Mouse (Mus musculus): ENCODE results near the gene Gga2.

The Gga2 gene

DNA sequence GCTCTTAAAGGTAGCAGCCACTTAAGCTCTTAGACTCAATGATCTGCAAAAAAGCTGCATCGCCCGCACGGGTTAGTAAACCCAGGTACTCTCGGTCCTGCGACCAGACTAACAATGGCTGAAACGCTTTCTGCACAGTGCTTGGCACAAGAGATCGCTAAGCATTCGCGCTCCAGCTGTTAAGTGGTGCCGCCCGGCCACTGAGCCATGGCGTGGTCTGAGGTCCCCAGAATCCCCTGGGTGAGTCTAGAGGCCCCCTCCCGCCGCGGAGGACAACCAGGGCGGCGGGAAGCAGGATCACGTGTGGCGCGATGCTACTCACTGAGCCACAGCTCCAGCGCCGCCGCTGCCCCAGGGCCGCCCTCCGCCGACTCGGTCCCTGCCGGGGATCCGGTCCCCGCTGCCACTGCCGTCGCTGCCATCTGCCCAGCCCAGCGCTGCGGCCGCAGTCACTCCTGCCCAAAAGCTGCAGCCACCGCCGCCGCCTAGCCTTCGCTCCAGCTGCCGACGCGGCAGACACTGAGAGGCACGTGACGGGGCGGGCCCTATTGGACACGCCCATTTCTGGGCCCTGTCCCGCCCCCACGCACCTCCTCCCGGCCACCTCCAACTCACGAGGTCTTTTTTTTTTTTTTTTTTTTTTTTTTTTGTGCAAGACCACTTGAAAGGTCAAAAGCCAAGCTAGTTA, at the start of gene Gga2:
TSS of gene Gga2 (minus strand) at position 556 of the 688 bp plus-strand sequence.
- DNase-seq = peak; percentile 88

DNA sequence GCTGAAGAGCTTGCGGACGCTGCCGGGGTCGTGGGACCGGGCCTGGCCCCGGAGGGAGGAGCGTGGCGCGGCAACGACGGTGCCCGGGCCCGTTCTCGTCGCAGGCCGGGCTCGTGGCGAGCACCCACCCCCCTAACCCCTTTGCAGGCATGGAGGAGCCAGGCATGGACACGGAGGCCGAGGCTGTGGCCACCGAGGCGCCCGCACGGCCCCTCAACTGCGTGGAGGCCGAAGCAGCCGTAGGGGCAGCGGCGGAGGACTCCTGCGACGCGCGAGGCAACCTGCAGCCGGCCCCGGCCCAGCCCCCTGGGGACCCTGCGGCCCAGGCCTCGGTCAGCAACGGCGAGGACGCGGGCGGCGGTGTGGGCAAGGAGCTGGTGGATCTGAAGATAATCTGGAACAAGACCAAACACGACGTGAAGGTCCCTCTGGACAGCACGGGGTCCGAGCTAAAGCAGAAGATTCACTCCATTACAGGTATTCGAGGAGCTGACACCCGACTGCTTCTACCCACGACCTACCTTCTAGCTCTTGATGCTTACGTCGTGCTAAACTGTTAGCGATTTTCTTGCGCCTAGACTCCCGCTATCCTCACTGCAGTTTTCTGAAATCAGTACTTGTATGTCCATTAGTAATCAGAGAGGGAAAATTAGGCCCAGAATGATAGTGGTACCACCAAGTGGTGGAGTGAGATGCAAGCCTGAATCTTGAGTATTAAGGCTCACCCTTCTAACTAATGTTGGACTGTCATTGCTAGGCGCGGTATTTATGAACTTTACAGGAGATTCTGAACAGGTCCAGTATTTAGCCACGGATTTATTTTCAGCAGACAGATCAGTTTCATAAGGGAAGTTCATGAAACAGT, 46.7 kb upstream of the Gga2 start:
- DNase-seq = no peak

DNA sequence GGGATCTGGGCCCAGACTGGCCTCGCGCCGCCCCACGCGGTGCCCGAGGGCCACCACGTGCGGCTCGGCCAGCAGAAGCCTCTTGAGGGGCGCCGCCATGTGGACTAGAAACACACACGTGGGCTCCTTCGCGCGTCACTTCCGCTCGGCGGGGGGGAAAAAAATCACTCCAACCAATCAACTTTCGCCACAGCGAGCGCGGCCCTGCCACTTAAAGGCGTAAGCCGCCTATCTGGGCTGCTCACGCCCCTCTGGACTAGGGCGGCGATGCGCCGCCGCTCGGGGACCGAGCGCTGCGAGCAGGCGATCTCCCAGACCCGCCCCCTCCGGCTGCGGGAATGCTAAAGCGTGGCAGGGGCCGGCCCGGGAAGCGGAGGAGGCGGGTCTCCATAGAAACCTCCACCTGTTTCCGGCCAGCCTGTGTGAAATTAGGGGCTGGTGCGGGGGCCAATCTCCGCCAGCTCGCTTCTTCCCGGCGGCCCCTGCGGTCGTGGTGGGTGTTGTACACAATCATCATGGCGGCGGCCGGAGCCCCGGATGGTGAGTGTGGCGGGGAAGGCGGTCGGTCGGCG, 46.0 kb upstream of the Gga2 start, which contains the start of the genes Ubfd1 and Ears2:
TSS of gene Ubfd1 (plus strand) at position 231 of the 572 bp plus-strand sequence.
TSS of gene Ears2 (minus strand) at position 319 of the 572 bp plus-strand sequence.
- DNase-seq = peak; percentile 91

DNA sequence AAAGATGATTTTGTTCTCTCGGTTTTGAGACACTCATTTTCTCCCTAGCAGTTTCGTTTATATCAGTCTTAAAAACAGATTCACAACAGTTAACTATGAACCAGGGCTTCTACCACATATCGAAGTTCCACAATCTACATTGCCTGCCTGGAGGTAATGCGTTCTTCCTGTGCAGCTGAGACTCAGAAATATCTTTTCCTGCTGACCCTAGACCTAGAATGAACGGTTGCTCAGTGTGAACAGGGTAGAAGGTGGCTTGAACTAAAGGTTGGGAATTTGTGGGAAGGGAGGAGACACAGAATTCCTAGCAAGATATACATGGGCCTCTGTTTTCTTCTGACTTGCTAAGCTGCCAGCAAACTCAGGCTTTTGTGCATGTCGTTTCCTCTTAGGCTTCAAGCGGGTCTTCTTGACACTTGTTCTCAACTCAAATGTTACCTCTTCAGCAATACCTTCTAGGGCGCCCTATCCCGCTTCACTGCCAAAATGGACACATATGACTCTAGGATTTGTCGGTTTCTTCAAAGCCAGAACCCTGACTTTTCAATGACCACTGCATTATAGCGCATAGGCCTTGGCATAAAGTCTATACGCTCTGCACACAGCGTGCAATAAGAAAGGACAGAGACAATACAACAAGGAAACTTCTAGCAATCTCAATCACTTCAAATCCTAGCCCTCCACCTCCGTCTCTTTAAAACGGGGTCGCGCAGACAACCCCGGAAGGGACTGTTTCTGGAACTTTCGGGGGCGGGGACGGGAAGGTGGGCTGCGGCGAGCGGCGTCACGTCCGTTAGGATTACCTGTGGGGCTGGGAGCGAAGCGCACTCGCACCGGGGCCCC, 45.3 kb upstream of the Gga2 start:
- no peak for DNase-seq

DNA sequence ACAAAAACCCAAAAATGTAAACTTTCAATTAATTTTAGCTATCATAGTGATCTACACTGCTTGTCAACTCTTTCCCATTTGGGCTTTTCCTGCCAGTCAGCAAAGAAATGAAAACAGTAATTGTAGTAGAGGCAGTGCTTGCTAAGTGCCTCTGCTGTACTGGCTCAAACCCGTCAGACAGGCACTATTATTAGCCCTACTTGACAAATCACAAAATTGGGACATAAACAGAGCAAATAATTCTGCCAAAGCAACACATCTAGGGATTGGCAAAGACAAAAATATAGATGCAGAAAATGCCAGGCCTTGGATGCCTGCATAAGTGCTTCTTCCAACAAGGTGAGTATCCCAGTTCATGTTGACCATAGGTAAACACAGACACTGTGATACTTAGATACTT, 44.6 kb upstream of the Gga2 start:
- no peak for DNase-seq

DNA sequence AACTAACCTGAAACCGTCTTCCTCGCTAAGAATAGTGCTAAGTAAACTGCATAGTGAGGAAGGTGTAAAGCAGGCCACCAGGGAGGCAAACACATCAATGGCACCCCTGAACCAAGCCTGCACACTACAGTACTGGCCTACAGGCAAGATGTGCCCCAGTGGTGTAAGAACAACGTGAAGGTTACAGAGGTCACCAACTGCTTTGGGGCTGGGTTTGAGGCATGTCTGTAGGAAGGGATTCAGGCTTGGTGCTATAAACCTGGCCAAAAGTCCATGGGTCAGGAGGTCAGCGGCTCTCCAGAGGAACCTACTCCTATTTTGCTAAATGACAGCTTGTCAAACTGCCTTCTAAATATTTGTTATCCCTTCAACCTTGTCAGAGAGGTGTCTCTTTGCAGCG, 35.6 kb upstream of the Gga2 start:
- no peak for DNase-seq

DNA sequence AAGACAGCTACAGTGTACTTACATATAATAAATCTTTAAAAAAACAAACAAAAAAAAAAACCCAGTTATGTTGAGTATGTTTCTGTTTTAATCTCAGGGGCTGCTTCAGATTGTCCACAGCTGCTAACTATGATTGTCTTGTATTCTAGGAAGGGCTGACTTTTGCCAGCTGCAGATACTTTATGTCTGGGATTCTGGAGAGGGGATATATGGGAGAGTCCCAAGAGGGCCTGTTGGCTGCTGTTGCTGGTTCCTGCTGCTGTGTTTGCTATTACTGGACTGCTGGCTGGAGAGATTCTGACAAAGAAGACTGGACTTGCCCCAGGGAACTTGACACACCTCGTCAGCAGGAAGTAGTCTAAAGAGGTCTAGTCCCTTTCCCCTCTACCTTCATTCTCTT, 29.8 kb upstream of the Gga2 start:
- DNase-seq = no peak

DNA sequence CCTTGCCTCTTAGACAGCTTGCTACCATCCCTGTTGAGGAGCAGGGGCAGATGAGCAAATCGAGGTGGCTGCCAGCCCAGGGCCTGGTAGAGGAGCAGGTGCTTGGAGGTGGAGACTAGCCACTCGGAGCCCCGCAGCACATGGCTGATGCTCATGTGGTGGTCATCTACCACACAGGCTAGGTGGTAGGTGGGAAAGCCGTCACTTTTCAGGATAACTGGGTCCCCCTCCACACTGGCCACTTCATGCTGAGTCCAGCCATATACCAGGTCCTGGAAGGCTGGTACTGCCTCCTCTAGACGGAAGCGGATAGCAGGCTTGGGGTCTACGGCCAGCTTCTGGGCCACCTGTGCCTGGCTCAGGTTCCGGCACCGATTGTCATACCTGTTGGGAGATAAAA, 27.2 kb upstream of the Gga2 start:
- DNase-seq = no peak

DNA sequence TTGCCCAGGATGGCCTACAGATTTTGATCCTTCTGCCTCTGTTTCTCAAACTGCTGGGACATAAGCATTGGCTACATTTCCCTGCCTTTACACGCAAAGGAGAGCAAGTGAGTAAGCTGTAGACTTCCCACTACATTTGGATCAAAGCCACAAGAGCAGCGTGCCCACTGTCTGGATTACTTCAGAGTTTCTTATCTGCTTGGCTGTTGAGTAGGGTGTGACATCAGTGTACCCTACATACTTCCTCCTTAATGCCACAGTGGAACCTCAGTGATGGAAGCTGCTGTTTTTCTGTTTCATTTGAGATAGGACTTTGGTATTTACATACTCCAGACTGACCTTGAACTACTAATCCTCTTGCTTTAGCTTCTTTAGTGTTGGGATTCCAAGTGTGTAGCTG, 25.8 kb upstream of the Gga2 start:
- no peak for DNase-seq

DNA sequence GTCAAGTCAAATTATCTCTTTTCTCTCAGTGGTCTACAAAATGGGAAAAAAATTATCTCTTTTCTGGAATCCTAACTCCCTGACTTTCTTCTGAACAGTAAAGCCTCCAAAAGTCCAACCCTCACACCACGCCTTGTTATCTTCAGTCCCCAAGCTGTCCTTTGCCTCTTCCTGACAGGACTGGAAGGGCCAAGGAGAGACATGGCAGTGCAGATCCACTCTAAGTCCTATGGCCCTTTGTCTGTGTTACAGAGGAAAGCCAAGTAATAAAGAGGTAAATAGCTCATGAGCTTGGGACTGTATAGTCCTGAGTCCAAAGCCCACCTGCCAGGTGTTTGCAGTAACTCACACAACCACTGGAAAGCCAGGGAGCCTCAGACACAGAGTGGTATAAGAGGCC, 24.7 kb upstream of the Gga2 start:
- DNase-seq = no peak

DNA sequence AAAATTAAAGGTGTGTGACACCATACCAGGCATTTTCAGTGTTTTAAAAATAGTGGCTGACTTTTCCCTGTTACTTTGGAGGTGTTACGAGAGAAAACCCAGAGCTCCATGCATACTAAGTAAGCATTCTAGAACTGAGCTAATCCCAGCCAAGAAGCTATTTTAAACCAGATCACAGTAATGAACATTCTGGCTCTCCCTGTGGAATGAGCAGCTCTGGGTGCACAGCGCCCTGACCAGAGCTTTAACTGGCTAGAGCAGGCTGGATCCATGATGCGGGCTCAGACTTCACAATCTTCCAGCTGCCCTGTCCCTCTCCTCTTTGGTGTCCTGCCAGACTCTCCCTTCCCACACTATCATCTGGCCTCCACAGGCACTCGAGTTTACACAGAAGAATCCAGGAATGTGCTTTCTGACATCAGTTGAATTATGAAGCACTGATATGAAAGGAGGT, 24.2 kb upstream of the Gga2 start:
- DNase-seq = no peak

DNA sequence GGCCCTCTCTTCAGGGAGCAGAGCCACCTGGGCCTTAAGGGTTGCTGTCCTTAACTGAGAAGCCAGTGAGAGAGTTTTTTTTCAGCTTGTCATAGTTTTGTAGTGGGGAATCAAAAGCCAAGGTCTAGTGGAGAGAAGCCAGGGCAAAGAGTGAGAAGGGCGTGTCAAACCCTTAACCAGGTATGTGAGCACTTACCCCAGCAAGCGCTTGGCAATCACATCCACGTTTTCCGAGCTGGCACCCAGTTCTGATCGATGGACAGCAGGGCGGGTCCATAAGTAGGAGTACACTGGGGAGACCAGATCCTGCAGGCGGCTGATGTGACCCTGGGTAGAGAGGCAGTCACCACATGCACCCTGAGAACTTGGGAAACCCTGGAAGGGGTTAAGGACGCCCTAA, 23.1 kb upstream of the Gga2 start:
- no peak for DNase-seq

DNA sequence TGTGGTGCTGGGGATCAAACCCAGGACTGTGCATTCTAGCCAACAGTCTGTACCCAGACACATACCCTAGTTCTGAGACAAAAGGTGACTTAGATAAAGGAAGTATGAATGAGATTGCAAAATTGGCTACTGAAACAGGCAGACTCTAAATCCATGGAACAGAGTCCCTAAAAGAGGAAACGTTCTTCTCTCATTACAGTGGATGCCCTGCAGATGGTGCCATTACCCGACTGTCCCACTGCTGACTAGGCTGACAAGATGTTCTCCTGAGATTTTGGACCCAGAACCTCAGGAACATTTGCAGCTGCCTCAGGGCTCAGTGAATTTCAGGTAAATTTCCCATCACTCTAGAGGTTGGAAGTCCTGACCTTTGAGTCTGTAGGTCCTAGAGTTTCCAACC, 13.3 kb upstream of the Gga2 start:
- no peak for DNase-seq

DNA sequence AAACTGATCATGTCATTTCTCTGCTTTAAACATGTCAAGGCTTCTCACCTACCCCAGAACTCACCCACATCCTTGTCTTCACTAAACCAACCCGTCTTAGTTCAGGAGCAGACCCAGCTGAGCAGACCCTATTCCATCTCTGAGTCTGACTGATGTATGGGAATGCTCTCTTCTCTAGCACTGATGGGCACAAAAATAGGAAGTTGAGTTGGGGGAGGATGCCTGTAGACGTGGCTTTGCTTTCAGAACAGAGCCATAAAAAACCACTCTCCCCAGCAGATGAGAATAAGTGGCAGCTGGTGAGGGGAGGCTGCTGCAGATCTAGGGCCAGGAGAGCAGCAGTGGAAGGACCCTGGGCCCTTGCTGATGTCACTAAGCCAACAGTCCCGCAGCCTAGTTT, 12.3 kb upstream of the Gga2 start:
- DNase-seq = no peak

DNA sequence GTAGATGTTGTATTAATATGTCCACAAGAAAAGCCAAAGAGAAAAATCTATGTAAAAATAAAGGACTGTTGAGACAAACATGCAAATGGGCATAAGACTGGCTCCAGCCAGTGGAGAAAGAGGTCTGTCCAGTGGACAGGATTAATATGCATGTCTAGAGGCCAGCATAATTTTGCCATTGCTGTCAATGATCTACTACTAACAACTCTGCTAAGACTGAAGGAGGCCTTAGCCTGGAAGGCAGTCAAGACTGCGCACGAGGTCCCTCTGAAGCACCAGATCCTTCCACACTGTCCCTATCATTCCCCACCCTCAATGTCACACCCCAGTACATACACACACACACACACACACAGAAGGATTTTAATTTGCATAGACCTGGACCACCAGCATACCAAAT, 1.1 kb upstream of the Gga2 start:
- no peak for DNase-seq

DNA sequence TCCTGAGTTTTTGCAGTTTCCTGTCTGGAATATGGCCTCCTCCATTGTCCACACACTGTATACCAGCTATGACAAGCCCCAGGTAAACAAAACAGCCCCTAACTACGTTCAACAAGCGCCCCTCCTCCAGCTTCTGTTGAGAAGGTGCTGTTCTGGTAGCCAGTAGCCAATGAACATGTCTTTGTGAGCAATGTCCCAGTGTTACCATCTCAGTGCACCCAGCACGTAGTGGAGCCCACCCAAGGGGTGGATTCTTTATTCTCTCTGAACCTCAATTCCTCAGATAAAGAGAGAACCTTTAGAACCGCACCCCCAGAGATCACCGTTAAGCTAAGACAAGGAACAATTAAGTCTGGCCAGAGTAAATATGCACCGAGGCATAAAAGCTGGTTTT, 752 bp downstream of the Gga2 start:
- no peak for DNase-seq

DNA sequence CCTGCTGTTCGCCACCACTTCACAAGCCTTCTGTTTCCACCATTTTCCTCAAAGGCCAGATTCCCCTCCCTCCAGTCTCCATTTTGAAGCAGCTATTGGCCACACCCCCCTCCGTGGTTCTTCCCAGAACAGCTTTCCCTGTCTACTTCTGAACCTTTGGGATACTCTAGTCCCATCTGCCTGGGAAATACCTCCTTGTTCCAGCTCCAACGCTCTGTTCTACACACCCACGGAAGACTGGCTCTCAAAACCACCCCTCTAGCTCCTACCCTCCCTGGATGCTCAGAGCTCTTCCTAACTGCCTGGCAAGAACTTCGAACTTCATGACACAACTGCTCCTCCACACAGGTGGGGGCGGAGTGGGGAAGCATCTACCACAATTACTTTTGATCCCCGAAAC, 2.0 kb downstream of the Gga2 start:
- no peak for DNase-seq

DNA sequence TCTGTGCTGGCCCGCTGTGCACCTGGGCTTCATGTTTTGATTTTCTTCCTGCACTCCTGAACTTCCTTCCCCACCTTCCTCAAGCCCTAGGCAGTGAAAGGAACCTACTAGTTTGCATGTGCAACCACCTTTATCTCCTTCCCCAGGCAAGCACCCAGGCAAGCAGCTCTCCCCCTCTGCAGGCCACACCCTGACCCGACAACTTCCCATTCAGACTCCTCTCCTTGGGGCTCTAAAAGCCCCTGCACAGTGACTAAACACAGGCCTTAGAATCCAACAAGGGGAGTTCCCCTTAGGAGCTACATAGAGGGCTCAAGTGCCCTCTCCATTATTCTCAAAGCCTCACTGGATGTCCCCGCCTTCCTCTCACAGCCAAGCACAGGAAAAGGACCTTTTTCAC, 2.8 kb downstream of the Gga2 start:
- no peak for DNase-seq

DNA sequence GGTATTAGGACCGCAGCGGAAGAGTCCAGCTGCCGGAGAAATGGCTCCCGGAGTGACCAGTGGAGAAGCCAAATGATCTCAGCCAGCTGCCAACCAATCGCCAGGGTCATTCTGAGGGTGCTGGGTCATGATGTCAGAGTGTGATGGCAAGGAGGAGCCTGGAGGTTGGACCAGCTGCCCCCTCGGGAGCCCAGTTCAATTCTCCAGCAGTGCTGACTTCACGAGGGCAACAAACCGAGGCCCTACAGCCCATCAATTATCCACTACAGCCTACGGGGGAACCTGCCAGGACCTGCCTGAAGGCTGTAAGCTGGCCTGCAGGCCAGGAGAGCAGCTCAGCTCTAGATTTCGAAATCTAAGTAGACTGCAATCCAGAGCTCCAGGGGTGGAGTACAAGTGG, 5.3 kb downstream of the Gga2 start:
- no peak for DNase-seq

DNA sequence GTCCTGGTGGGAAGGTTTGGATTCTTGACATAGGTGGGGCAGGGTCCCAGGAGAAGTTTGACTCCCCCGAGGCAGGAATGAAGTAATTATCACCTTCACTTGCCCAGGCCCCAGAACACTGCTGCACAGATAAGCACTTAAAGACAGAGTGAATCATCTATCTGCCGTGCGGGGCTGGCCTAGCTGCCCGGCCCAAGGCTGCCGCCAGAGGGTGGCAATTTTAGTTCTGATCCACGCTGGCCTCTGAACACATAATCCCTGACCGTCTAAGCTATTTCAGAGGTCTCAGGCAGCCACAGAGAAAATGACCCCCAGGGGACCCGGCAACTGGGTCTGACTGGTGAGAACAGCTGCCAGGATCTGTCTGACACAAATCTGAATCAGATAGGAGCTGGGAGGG, 5.9 kb downstream of the Gga2 start:
- no peak for DNase-seq

DNA sequence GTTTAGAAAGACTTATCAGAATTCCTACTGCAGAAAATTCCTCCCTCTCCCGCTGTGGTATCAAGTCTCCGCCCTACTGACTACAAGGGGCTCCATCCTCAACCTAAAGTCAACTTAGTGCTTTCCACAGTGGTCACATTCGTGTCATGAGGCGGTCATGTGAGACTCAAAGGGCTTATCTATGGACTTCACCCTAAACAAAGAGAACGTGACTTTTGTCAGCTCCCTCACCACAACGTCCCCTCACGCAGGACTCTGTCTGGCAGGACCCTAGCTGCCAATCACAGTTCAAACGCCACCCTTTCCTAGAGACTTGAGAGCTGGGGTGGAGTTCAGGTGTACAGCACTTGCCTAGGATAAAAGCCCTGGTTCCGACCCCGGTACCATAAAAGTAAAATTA, 8.1 kb downstream of the Gga2 start:
- no peak for DNase-seq

DNA sequence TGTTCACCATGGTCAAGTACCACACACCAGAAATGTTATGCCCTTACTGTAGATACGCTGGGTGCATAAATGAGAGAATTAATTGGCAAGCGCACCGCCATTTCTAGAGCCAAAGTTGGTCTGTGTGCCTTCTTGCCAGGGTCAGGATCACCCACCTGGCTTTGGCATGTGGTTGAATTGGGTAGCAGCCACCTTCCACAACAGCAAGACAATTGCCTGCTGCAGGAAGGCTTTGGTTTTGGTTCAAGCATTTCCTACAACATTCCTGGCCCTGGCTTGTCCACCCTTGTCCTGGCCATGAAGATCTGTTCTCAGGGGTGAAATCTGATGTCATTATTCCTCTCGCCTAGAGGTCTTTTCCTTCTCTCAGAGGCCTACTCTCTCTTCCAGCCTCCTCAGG, 8.7 kb downstream of the Gga2 start:
- DNase-seq = no peak

DNA sequence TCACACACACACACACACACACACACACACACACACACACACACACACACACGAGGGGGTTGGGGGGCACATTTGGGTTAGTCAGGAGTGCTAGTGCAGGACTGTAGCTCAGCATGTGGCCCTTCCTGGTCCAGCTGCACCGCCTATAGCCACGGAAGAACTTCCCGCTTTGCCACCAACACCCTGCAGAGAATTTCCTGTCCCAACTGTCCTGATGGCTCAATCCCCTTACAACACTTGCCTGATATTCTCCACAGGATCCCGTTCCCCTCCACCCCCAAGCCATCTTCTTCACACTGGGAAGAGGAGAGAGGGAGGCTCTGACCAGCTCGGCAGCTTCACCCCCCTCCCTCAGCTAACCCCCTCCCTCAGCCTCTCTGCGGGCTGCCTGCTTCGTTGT, 20.6 kb downstream of the Gga2 start:
- no peak for DNase-seq

Measured in thymus, postnatal 14 days (tissue).